Mouse (Mus musculus): ENCODE data around the gene Wnt4. TPM values are rescaled to one million over a fixed set of nuclear protein-coding genes. Genes with fewer than 3 reads are reported as not detected.
A peak's percentile ranks its signal among the peaks of the same experiment; 100 is the strongest.

Wnt4 gene
- total RNA-seq, 2 experiments from 2014 or later: 0.28 to 0.32 TPM

GRCm38 (mm10) chr4:137305831-137306576 lies 28.7 kb downstream of the Wnt4 start:
- DNase-seq: no peak

DNA sequence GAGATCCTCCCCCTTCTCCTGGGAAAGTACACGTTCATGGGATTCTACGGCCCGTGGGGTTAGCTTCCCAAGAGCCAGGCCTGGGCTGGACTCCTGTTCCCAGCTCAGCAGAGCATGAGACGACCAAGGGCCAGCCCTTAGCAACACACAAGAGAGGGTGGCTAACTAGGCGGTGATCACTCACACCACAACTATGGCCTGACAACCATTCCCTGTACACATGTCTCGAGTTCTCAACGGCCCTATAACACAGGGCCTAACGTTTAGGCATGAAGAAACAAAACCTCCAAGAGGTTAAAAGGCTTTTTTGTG lies 29.2 kb downstream of the Wnt4 start:
- DNase-seq: no peak

GRCm38 (mm10) chr4:137306991-137307706 lies 29.9 kb downstream of the Wnt4 start:
- DNase-seq: no peak

GRCm38 (mm10) chr4:137308377-137308776 lies 31.1 kb downstream of the Wnt4 start:
- peak; percentile 40 to 67 for DNase-seq

GRCm38 (mm10) chr4:137313511-137313910 lies 36.2 kb downstream of the Wnt4 start:
- no peak for DNase-seq

- no peak for DNase-seq
These were observed 37.3 kb downstream of the Wnt4 start for GRCm38 (mm10) chr4:137314561-137314960.

DNA sequence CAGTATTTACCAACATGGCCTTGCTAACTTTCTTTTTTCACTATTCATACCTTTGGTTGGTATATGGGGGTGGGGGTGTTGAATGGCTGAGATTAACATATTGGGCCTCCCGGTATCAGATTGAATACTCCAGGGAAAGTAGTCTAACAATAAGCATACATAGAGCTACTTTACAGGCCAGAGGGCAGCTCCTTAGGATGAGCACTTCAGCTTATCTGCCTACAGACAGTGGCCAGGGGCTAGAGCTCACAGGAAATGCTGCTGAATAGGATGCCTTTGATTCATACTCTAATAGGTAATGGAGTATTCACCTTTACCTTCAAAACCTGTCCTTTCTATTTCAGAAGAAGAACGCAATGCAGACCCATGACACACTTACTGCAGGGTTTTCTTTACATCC lies 37.8 kb downstream of the Wnt4 start:
- DNase-seq: no peak

GRCm38 (mm10) chr4:137316027-137316770 lies 38.9 kb downstream of the Wnt4 start:
- no peak for DNase-seq

- DNase-seq: no peak
These were observed 47.6 kb downstream of the Wnt4 start for GRCm38 (mm10) chr4:137324926-137325325.

DNA sequence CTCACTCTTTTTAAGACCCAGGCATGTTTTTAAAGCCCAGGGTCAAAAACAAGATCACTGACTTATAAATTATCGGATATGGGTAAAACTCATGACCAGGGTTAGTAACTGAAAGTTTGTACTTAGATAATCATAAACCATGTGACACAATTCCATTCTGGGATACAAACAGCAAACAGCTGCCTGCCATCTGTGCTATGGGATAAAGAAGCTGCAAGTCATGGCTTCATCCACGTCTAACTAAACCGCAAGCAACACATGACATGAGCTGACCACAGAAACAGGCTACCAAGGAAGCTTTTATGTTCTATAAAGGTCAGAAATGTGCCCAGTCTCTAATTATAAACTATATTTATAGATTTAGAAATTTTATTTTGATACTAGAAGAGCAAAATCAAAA lies 49.2 kb downstream of the Wnt4 start:
- DNase-seq: peak in 1 of 2 experiments; percentile 31

- DNase-seq: no peak
These were observed 54.8 kb downstream of the Wnt4 start for GRCm38 (mm10) chr4:137332051-137332450.

GRCm38 (mm10) chr4:137336468-137336867 lies 59.2 kb downstream of the Wnt4 start:
- DNase-seq: no peak

DNA sequence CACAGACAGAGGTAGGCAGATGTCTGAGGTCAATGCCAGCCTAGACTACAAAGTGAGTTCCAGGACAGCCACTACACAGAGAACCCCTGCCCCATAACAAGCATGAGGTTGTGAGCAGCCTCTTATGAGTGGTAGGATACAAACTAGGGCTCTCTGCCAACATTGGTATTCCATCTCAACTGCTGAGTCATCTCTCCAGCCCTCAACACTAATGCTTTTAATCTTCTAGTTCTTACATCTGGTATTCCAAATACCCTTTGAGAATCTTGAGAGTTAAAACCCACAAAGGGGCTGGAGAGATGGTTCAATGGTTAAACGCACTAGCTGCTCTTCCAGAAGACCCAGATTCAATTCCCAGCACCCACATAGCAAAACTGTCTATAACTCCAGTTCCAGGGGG lies 62.1 kb downstream of the Wnt4 start:
- DNase-seq: peak; percentile 48 to 56

GRCm38 (mm10) chr4:137342816-137343215 lies 65.5 kb downstream of the Wnt4 start:
- DNase-seq: no peak

GRCm38 (mm10) chr4:137345112-137345511 lies 67.8 kb downstream of the Wnt4 start:
- DNase-seq: no peak

GRCm38 (mm10) chr4:137345790-137346189 lies 68.5 kb downstream of the Wnt4 start:
- peak in 1 of 2 experiments; percentile 39 for DNase-seq

Other genes starting within 250 kb of the Wnt4 start
- 1 to 10 TPM; 6.9 to 7.4 TPM for gene Zbtb40, start 228.7 kb upstream of the Wnt4 start, total RNA-seq (2021)
- gene Cdc42, start 80.2 kb downstream of the Wnt4 start, total RNA-seq (2021): 100 to 1,000 TPM; 143 to 147 TPM
- gene Cela3a, start 132.3 kb downstream of the Wnt4 start, total RNA-seq (2021): not detected
- not detected for gene Cela3b, start 153.1 kb downstream of the Wnt4 start, total RNA-seq (2021)
- not detected for gene 1700013G24Rik, start 175.8 kb downstream of the Wnt4 start, total RNA-seq (2021)
- gene Hspg2, start 191.3 kb downstream of the Wnt4 start, total RNA-seq (2021): 100 to 1,000 TPM; 153 to 170 TPM